Mouse (Mus musculus) central nervous system, embryonic 14 days (tissue): ENCODE data around the gene Epor. TPM values are rescaled to one million over a fixed set of nuclear protein-coding genes. Genes with fewer than 3 reads are reported as not detected.

Experiments used
- polyA plus RNA-seq: library from polyadenylated mRNA; depleted of rRNA; stranded (reverse); fragments of >200 nt; gene quantifications from 2 replicates; pipeline ENCODE4 v1.2.3, GENCODE M21; 2012; rRNA removed

Epor gene
- 2.2 and 2.5 TPM in 2 replicates for polyA plus RNA-seq

DNA sequence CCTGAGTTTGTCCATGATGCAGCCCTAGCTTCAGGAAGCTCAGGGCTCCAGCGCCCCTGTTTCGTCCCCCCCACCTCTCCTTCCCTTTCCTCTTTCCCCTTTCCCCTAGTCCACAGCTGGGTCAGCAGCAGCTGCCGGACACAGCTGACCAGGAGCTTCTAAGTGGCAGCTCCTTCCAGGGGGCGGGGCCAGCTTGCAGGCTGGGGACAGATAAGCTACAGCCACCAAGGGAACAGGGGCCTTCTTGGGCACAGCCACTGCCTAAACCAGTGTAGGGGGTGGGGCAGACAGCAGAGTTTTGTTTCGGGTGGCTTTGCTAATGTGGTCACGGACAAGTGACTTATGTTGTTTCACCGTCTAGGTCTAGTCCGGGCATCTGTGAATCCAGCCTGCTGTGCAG, at the start of gene Epor:
Epor (minus strand) TSS at position 90 of the 400 bp plus-strand sequence.

DNA sequence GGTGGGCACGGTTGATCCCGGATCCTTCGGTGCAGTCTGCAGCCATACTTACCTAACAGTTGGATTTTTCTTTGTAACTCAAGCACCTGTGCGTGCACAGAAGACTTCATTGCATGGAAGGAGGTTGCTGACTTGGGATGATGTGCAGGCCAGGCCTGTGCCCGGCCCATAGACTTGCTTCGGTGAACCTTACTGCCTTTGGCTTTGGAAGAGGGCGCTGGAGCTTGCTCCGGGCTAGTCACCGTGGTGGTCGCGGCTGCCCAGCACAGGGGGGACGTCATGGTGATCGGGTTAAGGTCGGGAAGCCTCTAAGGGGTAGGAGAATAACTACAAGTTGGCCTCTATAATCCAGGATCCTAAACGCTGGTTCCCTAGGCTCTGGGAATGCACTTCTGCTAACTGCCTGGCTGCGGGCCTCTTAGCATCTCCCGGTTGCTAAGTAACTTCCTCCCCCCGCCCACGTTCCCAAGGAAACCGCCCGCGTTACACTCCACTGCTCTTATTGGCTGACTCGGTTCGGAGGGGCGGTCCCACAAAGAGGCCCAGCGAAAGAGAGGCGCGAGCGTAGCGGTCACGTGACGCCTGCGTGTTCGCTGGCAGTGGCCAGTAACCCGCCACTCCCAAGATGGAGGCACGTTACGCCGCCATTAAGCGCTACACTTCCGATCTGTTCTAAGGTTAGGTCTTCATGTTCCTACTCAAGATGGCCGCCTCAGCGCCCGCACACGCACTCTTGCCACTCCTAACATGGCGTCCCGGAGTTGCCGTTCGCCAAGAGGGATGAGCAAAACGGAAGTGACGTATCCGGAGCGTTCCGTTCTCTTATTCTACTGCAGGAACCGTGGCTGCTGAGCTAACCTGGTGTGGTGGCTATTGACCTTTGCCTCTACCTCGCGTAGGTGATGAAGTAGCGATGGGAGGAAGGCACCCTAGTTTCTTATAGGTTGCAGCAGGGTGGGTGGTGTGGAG, 39.2 kb upstream of the Epor start, which contains the start of the genes Ccdc151 and Prkcsh:
Ccdc151 (minus strand) TSS at position 441 of the 969 bp plus-strand sequence.
Prkcsh (plus strand) TSS at position 613 of the 969 bp plus-strand sequence.

DNA sequence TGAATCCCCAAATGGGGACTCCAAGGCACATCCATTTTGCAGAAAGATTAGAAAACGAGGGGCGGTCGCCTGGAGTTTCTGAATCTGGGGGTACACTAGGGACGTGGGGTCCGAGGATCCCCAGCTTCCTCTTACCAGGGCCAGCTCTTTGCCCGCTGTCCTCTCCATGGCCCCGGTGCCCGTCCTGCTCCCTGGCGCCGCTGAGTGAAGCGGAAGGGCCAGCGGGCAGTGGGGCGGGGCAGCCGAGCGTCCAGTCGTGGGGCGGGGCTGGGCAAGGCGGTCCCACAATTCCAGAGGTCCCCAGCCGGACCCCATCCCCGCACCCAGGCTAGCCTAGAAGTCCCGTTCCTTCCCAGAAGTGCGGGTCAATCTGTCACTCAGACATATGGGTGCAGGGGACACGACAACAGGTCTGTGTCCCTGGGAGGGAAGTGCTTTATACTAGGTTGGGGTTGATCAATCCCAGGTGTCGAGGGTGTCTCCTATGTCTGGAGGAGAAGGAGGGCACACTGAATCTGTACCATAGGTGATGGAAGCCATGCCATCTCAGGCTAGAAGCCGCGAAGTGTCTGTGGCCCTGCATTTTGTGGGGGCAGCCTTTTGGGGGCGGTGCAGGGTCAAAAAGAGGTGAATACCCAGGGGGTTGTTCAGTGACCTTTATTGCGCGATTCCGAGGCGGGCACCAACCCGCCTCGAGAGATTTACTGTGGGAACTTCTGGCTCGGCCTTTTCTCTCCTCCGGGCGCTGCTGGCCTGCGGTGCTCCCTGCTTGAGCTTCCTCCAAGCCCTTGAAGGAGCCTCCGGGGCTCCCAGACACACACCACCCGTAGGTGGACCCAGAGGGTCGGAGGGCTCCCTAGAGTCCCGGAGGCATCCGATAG, 26.2 kb upstream of the Epor start, which contains the start of gene Rgl3:
Rgl3 (minus strand) TSS at position 217 of the 881 bp plus-strand sequence.

DNA sequence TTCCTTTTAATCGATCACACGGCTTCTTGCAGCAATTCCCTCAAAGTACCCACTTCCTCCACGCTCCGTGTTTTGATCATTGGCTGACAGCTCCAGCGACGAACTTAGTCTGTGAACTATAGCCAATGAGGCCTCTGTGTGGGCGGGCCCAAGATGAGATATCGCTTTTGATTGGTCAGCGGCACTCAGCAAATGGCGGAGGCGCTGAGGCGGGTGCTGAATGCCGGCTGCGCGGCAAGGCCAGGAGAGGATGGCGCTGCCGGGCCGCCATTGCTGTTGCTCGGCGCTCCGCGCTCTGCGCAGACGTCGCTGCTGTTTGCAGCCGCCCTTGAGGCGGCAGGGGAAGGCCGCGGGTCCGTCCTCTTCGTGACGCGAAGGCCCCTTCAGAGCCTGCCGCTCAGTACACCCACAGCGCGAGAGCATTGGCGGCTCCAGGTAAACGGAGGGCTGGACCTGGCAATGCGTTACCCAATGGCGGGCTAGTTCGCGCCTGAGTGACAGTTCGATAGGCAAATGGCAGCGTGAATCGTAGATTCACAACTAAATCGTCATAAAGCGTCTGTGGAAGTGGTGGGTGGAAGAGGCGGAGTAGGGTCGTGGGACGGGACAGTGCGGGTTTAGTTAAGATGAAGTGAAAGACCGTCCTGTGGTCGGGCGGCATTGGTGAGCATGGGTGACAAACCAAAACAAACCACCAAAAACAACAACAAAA, 7.6 kb downstream of the Epor start, which contains the start of gene Swsap1:
Swsap1 (plus strand) TSS at position 186 of the 712 bp plus-strand sequence.

DNA sequence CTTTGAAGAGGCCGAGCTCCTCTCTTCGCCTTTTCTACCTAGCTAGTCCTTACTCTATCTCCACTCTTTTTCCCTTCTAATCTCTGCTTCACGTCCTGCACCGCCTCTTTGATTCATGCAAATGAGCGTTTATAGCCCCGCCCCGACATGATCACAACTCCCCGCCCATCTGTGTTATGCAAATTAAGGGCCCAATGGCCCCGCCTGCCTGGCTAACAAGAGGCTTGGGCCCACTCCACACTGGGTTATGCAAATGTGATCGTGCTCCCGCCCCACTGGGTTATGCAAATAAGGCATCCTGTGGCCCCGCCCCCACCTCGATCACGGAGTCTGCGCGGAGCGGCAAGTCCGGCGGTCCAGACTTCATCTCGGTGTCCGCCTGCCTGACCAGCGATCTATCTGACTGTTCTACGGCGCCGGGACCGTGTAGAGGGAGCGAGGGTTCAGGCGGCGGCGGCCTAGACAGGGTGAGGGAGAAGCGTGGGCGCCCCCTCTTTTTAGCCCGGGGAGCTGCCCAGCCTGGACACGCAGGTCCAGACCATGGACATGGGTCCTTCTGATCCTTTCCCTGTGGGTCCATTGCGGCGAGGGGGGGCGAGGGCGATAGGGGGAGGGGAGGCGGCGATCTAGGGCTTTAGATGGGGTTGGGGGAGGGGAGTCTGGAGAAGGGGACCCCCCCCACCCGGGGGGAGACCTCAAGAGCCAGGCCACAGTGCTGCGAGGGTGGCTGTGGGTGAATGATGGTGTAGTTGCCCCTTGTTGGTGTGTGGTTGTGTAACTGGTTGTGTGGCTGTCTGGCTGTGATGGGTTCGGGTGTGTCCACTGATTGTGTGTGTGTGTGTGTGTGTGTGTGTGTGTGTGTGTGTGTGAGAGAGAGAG, 26.4 kb downstream of the Epor start, which contains the start of gene Plppr2:
Plppr2 (plus strand) TSS at position 342 of the 879 bp plus-strand sequence.

DNA sequence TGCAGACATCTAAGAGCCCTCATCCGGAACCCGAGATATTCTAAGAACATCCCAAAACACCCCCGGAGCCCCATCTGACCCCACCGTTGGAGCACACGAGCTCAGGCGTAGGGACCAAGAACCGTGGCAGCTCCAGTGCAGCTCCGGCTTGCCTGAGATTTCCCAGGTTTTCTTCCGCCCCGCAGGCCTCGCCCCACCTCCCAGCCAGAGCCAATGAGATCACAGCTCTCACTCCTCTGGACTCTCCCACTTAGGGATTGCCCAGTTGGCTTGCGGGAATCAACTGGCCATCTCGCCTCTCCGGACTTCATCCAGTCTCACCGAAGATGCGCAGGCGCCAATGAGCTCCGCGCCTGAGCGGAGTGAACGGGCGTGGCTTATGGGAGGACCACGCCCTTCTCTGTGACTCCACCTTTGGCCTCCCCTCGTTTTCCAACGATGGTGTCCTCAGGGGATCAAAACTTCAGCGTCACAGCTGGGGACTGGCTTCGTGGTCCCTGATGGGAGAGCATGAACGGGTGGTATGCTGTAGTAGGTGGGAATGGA, 36.0 kb downstream of the Epor start, which contains the start of the genes Ccdc159 and Tmem205:
Ccdc159 (plus strand) TSS at position 264 of the 546 bp plus-strand sequence.
Tmem205 (minus strand) TSS at position 349 of the 546 bp plus-strand sequence.

DNA sequence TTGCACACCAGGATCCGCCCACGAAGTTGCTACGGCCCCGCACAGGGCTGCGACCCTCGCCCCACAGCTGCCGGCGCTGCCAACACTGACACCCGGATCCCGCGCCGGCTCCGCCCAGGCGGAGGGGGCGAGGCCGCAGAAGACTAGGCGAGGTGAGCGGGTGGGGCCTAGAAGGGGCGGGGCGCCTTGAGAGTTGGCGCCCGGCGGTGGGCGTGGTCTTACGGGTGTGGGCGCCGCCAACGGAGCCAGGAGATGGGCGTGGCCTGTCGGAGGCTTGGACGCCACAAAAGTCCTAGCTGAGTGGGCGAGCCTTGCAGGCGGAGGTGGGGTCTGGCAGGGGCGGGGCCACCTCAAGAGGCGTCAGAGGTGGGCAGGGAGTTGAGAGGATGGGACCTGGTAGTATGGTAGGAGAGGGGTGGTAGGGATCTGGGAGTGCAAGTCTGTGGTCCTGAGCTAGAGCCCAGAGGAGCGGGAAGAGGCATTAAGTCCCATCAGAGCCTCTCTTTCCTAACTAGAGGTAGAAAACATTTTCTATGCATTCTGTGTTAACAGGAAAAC, 45.2 kb downstream of the Epor start, which contains the start of gene Rab3d:
Rab3d (minus strand) TSS at position 158 of the 558 bp plus-strand sequence.

Other genes starting within 250 kb of the Epor start
- gene Ldlr, start 240.0 kb downstream of the Epor start, polyA plus RNA-seq = 21.9 and 22.8 TPM in 2 replicates
- 33.0 and 38.0 TPM in 2 replicates for gene Spc24, start 203.2 kb downstream of the Epor start, polyA plus RNA-seq
- gene Kank2, start 164.8 kb downstream of the Epor start, polyA plus RNA-seq = 8.0 and 14.1 TPM in 2 replicates
- 0.06 TPM in 1 of 2 replicates, not detected in the other for gene Angptl8, start 128.0 kb downstream of the Epor start, polyA plus RNA-seq
- 58.6 and 72.8 TPM in 2 replicates for gene Dock6, start 110.9 kb downstream of the Epor start, polyA plus RNA-seq
- 25.1 and 27.4 TPM in 2 replicates for gene Rab3d, start 45.3 kb downstream of the Epor start, polyA plus RNA-seq
- 18.0 and 18.3 TPM in 2 replicates for gene Ccdc159, start 36.0 kb downstream of the Epor start, polyA plus RNA-seq
- 34.2 and 39.4 TPM in 2 replicates for gene Tmem205, start 36.0 kb downstream of the Epor start, polyA plus RNA-seq
- 126 and 127 TPM in 2 replicates for gene Plppr2, start 26.5 kb downstream of the Epor start, polyA plus RNA-seq
- 9.7 and 10.7 TPM in 2 replicates for gene Swsap1, start 7.8 kb downstream of the Epor start, polyA plus RNA-seq
- gene Rgl3, start 25.9 kb upstream of the Epor start, polyA plus RNA-seq = 2.1 and 3.7 TPM in 2 replicates
- gene Ccdc151, start 39.1 kb upstream of the Epor start, polyA plus RNA-seq = 6.0 and 7.2 TPM in 2 replicates
- 114 and 135 TPM in 2 replicates for gene Prkcsh, start 39.3 kb upstream of the Epor start, polyA plus RNA-seq
- gene Elavl3, start 88.5 kb upstream of the Epor start, polyA plus RNA-seq = 198 and 211 TPM in 2 replicates
- 0.14 TPM in 1 of 2 replicates, not detected in the other for gene Gm49318, start 107.8 kb upstream of the Epor start, polyA plus RNA-seq
- gene Zfp653, start 107.9 kb upstream of the Epor start, polyA plus RNA-seq = 53.1 and 55.4 TPM in 2 replicates
- 49.9 TPM in 2 replicates for gene Ecsit, start 121.9 kb upstream of the Epor start, polyA plus RNA-seq
- 1.00 and 1.6 TPM in 2 replicates for gene Cnn1, start 135.7 kb upstream of the Epor start, polyA plus RNA-seq
- gene Elof1, start 153.7 kb upstream of the Epor start, polyA plus RNA-seq = 150 and 156 TPM in 2 replicates
- gene Acp5, start 172.2 kb upstream of the Epor start, polyA plus RNA-seq = 1.7 and 3.0 TPM in 2 replicates
- 87.3 and 87.8 TPM in 2 replicates for gene Pigyl, start 193.3 kb upstream of the Epor start, polyA plus RNA-seq
- 0.12 and 0.14 TPM in 2 replicates for gene Zfp872, start 224.6 kb upstream of the Epor start, polyA plus RNA-seq